Mouse (Mus musculus) cerebellum, adult 11 months (tissue): ENCODE results near the gene Dnaic1.

Experiments used
- DNase-seq: peaks from one replicate; pipeline ENCODE4 v3.0.0; 2022

The Dnaic1 gene

DNA sequence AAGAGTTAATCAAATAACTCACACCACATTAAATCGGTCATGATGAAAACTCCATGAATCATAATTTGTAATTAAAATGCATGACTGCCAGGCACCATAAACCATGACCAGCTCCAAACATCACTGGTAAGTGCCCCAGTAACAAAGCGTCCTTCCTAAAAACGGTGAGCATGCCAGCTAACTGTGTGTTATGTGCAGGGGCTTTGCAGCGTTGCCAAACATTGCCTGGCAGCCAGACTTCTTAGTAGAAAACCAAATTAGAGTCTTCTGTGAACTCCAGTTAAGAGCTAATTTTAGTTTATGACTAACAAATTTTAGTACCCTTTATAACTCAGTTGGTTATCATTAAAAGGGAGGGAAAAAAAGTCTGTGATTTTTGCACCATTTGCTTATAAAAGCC, 3.9 kb downstream of the Dnaic1 start:
- no peak for DNase-seq

- no peak for DNase-seq
Measured at GRCm38 (mm10) chr4:41575914-41576313, 6.3 kb downstream of the Dnaic1 start.

- DNase-seq = no peak
Measured at GRCm38 (mm10) chr4:41583353-41583752, 13.8 kb downstream of the Dnaic1 start.

- DNase-seq = no peak
Measured at GRCm38 (mm10) chr4:41602818-41603217, 33.2 kb downstream of the Dnaic1 start.

DNA sequence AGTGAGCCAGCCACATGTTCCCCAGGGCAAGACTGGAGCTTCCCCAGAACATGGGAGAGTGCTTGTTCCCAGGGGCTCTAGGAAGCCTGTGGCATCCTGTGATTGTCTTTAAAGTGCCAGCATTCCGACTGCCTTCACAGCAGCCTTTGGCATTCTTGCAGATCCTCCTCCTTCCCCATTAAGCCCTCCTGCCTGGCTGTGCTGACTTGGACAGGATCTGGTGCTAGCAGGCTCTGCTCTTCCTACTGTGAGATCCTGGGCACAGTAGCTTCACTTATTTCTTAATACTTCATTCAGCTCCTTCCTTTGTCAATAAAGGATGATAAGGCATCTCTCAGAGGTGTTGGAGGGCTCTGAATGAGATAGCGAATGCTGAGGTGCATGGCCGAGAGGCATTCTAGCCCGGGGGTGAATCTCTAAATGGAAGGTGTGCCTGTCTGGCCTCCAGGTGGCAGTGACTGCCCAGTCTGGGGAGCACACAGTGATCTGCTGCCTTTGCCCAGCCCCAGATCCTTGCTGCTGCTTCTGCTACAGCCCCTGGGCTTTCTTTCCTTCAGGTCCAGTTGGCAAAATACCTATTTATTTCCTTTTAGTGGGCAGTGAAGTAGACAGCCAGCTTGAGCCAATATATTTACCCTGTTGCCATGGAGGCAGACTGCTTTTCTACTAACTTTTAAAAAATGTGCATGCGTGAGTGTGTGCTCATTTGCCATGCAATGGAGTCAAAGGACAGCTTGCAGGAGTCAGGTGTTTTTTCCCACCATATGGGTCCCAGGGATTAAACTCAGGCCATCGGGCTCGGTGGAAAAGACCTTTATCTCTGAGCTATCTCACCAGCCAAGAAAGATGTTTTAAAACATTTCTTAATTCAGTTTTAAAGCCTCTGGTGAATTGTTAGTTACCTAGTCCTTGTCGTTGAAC, 35.2 kb downstream of the Dnaic1 start:
- peak; percentile 73 for DNase-seq

DNA sequence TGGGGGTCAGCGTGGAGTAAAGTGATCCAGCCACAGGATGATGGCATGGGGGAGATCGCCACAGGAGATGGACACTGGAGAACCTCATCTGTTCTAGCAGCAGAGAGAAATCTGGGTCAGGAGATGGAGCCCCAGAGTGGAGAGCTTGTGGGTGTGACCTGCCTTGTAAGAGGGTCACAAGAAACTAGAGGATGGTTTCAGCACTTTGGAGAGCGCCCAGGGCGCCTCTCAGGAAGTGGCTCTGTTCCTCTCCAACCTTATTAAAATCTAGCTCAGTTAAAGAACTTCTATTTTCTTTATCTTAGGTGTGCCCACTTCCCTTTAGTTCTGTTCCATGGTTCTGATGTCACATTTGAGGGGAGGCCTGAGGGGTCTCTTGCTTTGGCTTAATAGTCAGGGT, 37.2 kb downstream of the Dnaic1 start:
- no peak for DNase-seq

GRCm38 (mm10) chr4:41609681-41610593, 40.4 kb downstream of the Dnaic1 start:
- no peak for DNase-seq

- no peak for DNase-seq
Measured at GRCm38 (mm10) chr4:41610594-41610980, 41.0 kb downstream of the Dnaic1 start.

DNA sequence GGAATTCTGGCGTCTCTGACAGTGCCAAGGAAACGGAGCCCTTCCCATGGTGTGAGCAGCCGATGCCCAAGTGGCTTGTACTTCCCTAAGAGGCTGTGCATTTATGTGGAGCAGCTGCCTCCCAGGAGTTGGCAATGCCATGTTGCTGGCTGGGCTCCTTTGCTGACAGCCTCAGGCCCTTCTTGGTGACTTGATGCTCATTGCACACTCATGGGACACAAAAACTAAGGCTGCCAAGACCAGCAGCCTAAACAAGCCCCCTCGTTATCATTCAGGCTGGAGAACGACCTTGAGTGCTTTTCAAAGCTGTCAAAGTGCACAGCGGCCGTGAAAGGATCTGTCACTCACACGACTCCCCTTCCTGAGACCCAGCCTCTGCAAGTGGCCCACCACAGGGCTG, 42.6 kb downstream of the Dnaic1 start:
- DNase-seq = no peak

DNA sequence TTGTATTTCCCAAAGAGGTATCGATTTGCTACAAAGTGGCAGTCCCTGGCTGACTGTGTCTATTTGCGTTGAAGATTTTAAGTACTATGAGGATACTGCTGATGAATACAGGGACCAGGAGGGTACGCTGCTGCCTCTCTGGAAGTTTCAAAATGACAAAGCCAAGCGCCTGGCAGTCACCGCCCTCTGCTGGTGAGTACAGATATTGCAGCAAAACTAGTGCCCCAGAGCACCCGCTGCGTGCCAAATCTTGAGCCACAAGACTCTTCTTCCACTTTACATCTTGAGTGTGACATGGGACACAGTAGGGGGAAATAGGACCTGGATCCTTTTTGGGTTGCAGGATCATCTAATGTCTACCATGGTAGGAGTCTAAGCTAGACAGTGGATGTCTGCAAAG, 44.6 kb downstream of the Dnaic1 start:
- peak; percentile 82 for DNase-seq

GRCm38 (mm10) chr4:41615661-41616599, 46.4 kb downstream of the Dnaic1 start:
- DNase-seq = no peak

DNA sequence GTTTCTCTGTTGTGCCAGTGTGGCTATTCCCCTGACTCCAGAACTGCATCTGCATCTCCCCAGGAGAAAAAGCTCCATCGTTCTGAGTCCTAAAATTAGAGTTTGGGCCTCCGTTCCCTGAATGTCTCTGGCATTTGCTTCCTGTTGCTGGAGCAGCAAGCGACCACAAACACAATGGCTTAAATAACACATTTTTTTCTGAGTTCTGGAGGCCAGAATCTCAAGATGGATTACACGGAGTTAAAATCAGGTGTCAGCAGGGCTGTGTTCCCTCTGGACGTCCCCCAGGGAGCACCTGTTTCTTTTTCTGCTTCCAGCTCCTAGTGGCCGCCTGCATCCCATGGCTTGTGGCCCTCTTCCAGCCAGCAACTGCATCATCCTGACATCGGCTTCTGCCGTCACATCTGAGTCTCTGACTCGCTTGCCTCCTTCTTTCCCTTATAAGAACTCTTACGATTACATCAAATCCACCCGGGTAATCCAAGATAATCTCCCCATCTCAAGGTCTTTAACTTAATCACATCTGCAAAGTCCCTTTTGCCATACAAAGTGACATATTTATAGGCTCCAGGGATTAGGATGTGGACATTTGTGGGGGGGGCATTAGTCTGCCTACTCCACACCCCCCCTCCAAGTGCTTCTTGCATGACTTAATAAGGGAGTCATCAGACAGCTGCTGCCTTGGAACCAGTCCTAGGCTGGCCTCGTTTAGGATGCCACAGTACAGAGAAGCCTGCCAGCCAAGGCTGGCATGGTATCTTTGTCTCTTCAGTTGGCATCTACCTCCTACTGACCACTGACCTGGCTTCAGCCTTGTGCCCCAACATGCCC, 49.6 kb downstream of the Dnaic1 start:
- peak; percentile 84 for DNase-seq

DNA sequence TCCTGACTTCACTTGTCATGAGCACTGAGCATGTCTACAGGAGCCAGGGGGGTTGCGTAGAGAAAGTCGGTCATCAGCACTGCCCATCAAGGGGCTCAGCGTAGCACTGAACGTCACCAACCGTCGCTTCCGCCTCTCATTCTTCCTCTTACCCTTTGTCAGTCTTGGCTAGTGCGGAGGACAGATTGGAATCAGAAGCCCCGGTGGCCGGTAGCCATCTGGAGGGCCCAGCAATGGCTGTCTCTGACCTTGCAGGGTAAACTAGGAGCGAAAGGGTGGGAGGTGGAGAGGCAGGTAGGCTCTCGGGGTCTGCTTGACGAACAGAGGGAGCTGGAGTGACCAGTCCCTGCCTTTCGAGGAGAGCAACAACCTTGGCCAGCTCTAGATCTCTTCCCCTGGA, 52.5 kb downstream of the Dnaic1 start:
- DNase-seq = no peak

DNA sequence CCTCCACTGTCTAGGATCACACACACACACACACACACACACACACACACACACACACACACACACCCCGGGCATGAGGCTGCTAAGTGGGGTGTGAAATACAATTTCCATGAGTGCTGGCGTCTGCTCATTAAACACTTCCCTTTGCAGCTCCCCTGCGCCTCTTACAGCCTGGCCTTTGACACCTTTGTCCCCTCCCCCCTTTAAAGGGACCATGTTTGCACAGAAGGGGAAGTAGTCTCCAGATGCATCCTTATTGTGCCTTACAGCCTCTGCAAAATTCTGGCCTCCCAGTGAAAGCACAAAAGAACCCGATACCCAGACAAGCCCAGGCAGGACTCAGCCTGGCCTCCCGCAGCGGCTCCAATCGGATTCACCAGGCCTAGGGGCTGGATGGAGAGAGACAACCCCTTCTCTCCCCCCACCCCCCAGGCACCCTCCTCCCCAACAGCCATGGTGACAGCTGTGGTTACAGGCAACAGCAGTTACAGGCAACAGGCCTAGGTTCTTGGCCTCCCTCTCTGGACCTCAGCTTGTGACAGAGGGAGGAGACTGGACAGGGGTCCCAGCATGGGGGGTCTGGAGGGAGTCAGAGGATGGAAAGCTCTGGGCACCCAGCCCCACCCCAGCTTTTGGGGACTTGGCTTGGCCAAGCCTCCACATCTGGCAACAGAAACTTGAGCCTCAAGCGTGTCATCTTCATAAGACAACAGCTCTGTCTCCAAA, 58.8 kb downstream of the Dnaic1 start:
- DNase-seq = no peak

- no peak for DNase-seq
Measured at GRCm38 (mm10) chr4:41630196-41630595, 60.6 kb downstream of the Dnaic1 start.

DNA sequence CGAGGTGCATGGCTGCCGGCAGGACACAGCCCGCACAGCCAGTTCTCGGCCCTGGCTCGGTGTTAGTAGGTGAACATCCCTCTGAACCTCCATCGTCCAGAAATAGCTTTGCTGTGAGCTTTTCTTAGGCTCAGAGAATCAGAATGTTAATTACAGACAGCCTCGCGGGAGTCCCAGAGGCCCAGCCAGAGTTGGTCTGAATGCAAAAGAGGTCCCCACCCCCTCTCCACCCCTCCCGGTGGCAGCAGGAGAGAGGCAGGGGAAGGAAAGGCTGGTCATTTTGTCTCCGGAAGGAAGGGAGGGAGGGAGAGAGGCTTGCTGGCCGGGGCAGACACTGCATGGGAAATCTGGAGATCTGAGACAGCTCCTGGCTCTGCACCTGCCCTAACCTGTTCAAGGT, 61.8 kb downstream of the Dnaic1 start:
- peak; percentile 49 for DNase-seq

DNA sequence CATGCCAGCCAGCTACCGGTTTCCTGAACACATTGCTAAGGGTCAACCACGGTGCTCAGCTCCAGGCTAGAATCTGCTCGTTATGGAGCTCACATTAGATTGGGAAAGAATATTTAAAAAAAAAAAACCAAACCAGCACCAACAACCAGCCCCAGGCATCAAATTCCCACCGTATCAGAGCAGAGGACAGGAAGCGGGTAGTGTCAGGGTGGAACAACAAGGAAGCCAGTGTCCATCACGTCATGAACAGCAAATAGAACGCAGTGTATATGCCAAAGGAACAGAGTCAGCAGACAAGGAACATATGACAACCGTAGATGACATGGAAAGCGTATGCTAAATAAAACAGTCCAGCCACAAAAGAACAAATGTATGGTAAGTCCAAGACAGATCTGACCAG, 63.4 kb downstream of the Dnaic1 start:
- no peak for DNase-seq

- DNase-seq = no peak
Measured at GRCm38 (mm10) chr4:41634631-41635030, 65.1 kb downstream of the Dnaic1 start.

DNA sequence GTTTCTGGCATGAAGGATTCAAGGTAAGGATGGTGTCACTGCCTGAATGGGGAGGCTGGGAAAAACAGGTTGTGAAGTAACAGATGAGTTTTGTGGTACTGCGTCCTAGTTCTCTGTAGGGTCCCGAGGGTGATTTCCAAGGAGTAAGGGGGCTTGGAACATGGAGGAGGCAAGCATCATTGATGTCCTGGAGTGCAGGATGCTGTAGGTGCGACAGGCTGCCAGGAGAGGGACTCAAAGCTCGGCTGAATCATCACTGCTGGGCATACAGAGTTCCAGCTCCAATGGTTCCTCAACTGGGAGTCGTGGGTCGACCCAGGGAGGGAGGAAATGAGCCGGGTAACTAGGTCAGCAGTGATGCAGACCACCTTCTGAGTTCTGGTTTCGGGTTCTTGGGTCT, 65.6 kb downstream of the Dnaic1 start:
- no peak for DNase-seq

DNA sequence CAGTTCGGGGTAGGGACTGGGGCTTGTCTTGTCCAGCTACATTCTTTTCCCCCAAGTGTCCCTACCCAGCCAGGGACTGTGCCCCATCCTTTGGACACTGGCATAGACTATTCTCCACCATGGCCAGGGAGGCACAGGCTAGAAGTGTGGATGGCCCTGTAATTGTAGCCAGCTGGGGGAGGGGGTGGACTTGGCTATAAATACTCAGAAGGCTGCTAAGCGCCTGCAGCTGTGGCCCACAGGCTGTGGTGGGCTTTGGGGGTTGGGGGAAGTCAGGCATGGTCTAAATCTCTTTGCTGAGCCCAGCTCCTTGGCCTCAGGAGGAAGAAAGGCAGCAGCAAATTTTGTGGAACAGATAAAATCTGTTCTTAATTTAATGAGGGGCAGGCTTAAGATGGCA, 66.3 kb downstream of the Dnaic1 start:
- no peak for DNase-seq

GRCm38 (mm10) chr4:41636366-41636765, 66.8 kb downstream of the Dnaic1 start:
- DNase-seq = no peak
